Mouse (Mus musculus): ENCODE results near the gene Lrrc56. TPM values are rescaled to one million over a fixed set of nuclear protein-coding genes. Genes with fewer than 3 reads are reported as not detected.

The Lrrc56 gene
- polyA plus RNA-seq, 1 experiment from 2014 or later, result 9.5 TPM

GRCm38 (mm10) chr7:141167901-141168517, 25.9 kb upstream of the Lrrc56 start:
- 0 out of 2 replicates have a peak, but pooled peaks have one; percentile 5 for ATAC-seq (ENCODE audit: low FRiP score, low TSS enrichment)
- whole genome bisulfite sequencing, result 11% methylated on average over 7 of the region's 7 CpGs
- Histone ChIP-seq H3K4me2 (replicated peaks; ENCODE audit: low read depth, low read length) (peak overlapping the region; percentile 67), H3K9ac (ENCODE audit: low read depth, low read length) (peak overlapping the region; percentile 68), H3K36me3 (ENCODE audit: control insufficient read depth, insufficient read depth, low read length) (peaks cover 20% of the 10 kb centered on the region), H3K9me3 (ENCODE audit: control insufficient read depth, low read length) (no peaks in the 10 kb centered on the region), H3K27me3 (ENCODE audit: control insufficient read depth, insufficient read depth, low read length) (no peaks in the 10 kb centered on the region), H3K4me3 (ENCODE audit: low read length) (peak overlapping the region; percentile 58), H3K4me1 (ENCODE audit: control insufficient read depth, insufficient read depth, low read length) (peaks cover 13% of the 10 kb centered on the region), H3K27ac (ENCODE audit: low read depth, low read length) (peak overlapping the region; percentile 65)

- Histone ChIP-seq H3K36me3 (ENCODE audit: control insufficient read depth, insufficient read depth, low read length) (peaks cover 15% of the 10 kb centered on the region), H3K27ac (ENCODE audit: low read depth, low read length) (peak overlapping the region; percentile 65)
- under 1% methylated on average over 22 of the region's 22 CpGs for WGBS
Observed at GRCm38 (mm10) chr7:141168518-141168953, 25.4 kb upstream of the Lrrc56 start.

GRCm38 (mm10) chr7:141169300-141169699, 24.7 kb upstream of the Lrrc56 start:
- Histone ChIP-seq H3K9me3 (ENCODE audit: control insufficient read depth, low read length) (no peaks in the 10 kb centered on the region), H3K4me3 (ENCODE audit: low read length) (no peak overlapping the region), H3K9ac (ENCODE audit: low read depth, low read length) (no peak overlapping the region), H3K27ac (ENCODE audit: low read depth, low read length) (no peak overlapping the region), H3K4me2 (replicated peaks; ENCODE audit: low read depth, low read length) (no peak overlapping the region; the same call in 1 of the 2 replicates), H3K4me1 (ENCODE audit: control insufficient read depth, insufficient read depth, low read length) (peaks cover 18% of the 10 kb centered on the region), H3K36me3 (ENCODE audit: control insufficient read depth, insufficient read depth, low read length) (peaks cover 11% of the 10 kb centered on the region; the same call in 1 of the 2 replicates), H3K27me3 (ENCODE audit: control insufficient read depth, insufficient read depth, low read length) (no peaks in the 10 kb centered on the region)
- ATAC-seq (ENCODE audit: low FRiP score, low TSS enrichment), result no peak
- 89% methylated on average over 1 of the region's 1 CpGs for WGBS

More at GRCm38 (mm10) chr7:141168518-141168953, 25.4 kb upstream of the Lrrc56 start:
- H3K4me2 ChIP-seq (replicated peaks; ENCODE audit: low read depth, low read length), result peak overlapping the region; percentile 67
- H3K27me3 ChIP-seq (ENCODE audit: control insufficient read depth, insufficient read depth, low read length), result no peaks in the 10 kb centered on the region
- no peaks in the 10 kb centered on the region for H3K9me3 ChIP-seq (ENCODE audit: control insufficient read depth, low read length)
- peak overlapping the region; percentile 68 for H3K9ac ChIP-seq (ENCODE audit: low read depth, low read length)
- H3K4me3 ChIP-seq (ENCODE audit: low read length), result peak overlapping the region; percentile 58
- H3K4me1 ChIP-seq (ENCODE audit: control insufficient read depth, insufficient read depth, low read length), result peaks cover 18% of the 10 kb centered on the region
- 0 out of 2 replicates have a peak, but pooled peaks have one; percentile 18 for ATAC-seq (ENCODE audit: low FRiP score, low TSS enrichment)

GRCm38 (mm10) chr7:141169866-141170265, 24.1 kb upstream of the Lrrc56 start:
- Histone ChIP-seq H3K9me3 (ENCODE audit: control insufficient read depth, low read length) (no peaks in the 10 kb centered on the region), H3K4me2 (replicated peaks; ENCODE audit: low read depth, low read length) (no peak overlapping the region), H3K4me3 (ENCODE audit: low read length) (no peak overlapping the region), H3K27me3 (ENCODE audit: control insufficient read depth, insufficient read depth, low read length) (no peaks in the 10 kb centered on the region), H3K9ac (ENCODE audit: low read depth, low read length) (no peak overlapping the region), H3K36me3 (ENCODE audit: control insufficient read depth, insufficient read depth, low read length) (peaks cover 6% of the 10 kb centered on the region; the same call in 1 of the 2 replicates), H3K4me1 (ENCODE audit: control insufficient read depth, insufficient read depth, low read length) (peaks cover 18% of the 10 kb centered on the region), H3K27ac (ENCODE audit: low read depth, low read length) (no peak overlapping the region)
- no peak for ATAC-seq (ENCODE audit: low FRiP score, low TSS enrichment)

- Histone ChIP-seq H3K9ac (ENCODE audit: low read depth, low read length) (peak within 1 kb of the TSS; percentile 75), H3K36me3 (ENCODE audit: control insufficient read depth, insufficient read depth, low read length) (no peaks in the 10 kb centered on the region), H3K27me3 (ENCODE audit: control insufficient read depth, insufficient read depth, low read length) (no peaks in the 10 kb centered on the region), H3K4me3 (ENCODE audit: low read length) (peak within 1 kb of the TSS; percentile 50), H3K4me1 (ENCODE audit: control insufficient read depth, insufficient read depth, low read length) (peaks cover 18% of the 10 kb centered on the region), H3K4me2 (replicated peaks; ENCODE audit: low read depth, low read length) (peak within 1 kb of the TSS; percentile 72), H3K9me3 (ENCODE audit: control insufficient read depth, low read length) (no peaks in the 10 kb centered on the region), H3K27ac (ENCODE audit: low read depth, low read length) (peak within 1 kb of the TSS; percentile 93)
- 4% methylated on average over 55 of the region's 55 CpGs for WGBS
- peak; percentile 97 for ATAC-seq (ENCODE audit: low FRiP score, low TSS enrichment)
Observed at GRCm38 (mm10) chr7:141172116-141173006, 21.6 kb upstream of the Lrrc56 start, which contains the start of gene Rnh1. Gene Rnh1 (minus strand): TSS chr7:141172857.

GRCm38 (mm10) chr7:141173323-141173850, 20.6 kb upstream of the Lrrc56 start:
- Histone ChIP-seq H3K4me2 (replicated peaks; ENCODE audit: low read depth, low read length) (peak overlapping the region; percentile 72), H3K9me3 (ENCODE audit: control insufficient read depth, low read length) (no peaks in the 10 kb centered on the region), H3K4me3 (ENCODE audit: low read length) (peak overlapping the region; percentile 50), H3K4me1 (ENCODE audit: control insufficient read depth, insufficient read depth, low read length) (peaks cover 10% of the 10 kb centered on the region; the same call in 1 of the 2 replicates), H3K9ac (ENCODE audit: low read depth, low read length) (peak overlapping the region; percentile 75; the same call in 1 of the 2 replicates), H3K36me3 (ENCODE audit: control insufficient read depth, insufficient read depth, low read length) (no peaks in the 10 kb centered on the region), H3K27me3 (ENCODE audit: control insufficient read depth, insufficient read depth, low read length) (no peaks in the 10 kb centered on the region), H3K27ac (ENCODE audit: low read depth, low read length) (peak overlapping the region; percentile 93; the same call in 1 of the 2 replicates)
- 80% methylated on average over 5 of the region's 5 CpGs for WGBS
- no peak for ATAC-seq (ENCODE audit: low FRiP score, low TSS enrichment)

GRCm38 (mm10) chr7:141175068-141175467, 18.9 kb upstream of the Lrrc56 start:
- H3K36me3 ChIP-seq (ENCODE audit: control insufficient read depth, insufficient read depth, low read length), result no peaks in the 10 kb centered on the region
- no peak overlapping the region for H3K27ac ChIP-seq (ENCODE audit: low read depth, low read length)
- H3K4me2 ChIP-seq (replicated peaks; ENCODE audit: low read depth, low read length), result no peak overlapping the region
- ATAC-seq (ENCODE audit: low FRiP score, low TSS enrichment), result no peak
- WGBS, result 89% methylated on average over 4 of the region's 4 CpGs
- no peaks in the 10 kb centered on the region for H3K9me3 ChIP-seq (ENCODE audit: control insufficient read depth, low read length)
- H3K4me3 ChIP-seq (ENCODE audit: low read length), result no peak overlapping the region
- no peaks in the 10 kb centered on the region for H3K27me3 ChIP-seq (ENCODE audit: control insufficient read depth, insufficient read depth, low read length)
- H3K9ac ChIP-seq (ENCODE audit: low read depth, low read length), result no peak overlapping the region
- H3K4me1 ChIP-seq (ENCODE audit: control insufficient read depth, insufficient read depth, low read length), result peaks cover 5% of the 10 kb centered on the region; the same call in 1 of the 2 replicates

- WGBS, result 2% methylated on average over 8 of the region's 8 CpGs
- Histone ChIP-seq H3K27me3 (ENCODE audit: control insufficient read depth, insufficient read depth, low read length) (no peaks in the 10 kb centered on the region), H3K9ac (ENCODE audit: low read depth, low read length) (no peak overlapping the region), H3K36me3 (ENCODE audit: control insufficient read depth, insufficient read depth, low read length) (no peaks in the 10 kb centered on the region), H3K9me3 (ENCODE audit: control insufficient read depth, low read length) (no peaks in the 10 kb centered on the region), H3K4me2 (replicated peaks; ENCODE audit: low read depth, low read length) (no peak overlapping the region), H3K4me3 (ENCODE audit: low read length) (no peak overlapping the region), H3K27ac (ENCODE audit: low read depth, low read length) (no peak overlapping the region), H3K4me1 (ENCODE audit: control insufficient read depth, insufficient read depth, low read length) (peaks cover 5% of the 10 kb centered on the region; the same call in 1 of the 2 replicates)
- ATAC-seq (ENCODE audit: low FRiP score, low TSS enrichment), result no peak
Observed at GRCm38 (mm10) chr7:141176173-141176572, 17.8 kb upstream of the Lrrc56 start.
